Mouse (Mus musculus): ENCODE data around the gene Cdk5.

DNA sequence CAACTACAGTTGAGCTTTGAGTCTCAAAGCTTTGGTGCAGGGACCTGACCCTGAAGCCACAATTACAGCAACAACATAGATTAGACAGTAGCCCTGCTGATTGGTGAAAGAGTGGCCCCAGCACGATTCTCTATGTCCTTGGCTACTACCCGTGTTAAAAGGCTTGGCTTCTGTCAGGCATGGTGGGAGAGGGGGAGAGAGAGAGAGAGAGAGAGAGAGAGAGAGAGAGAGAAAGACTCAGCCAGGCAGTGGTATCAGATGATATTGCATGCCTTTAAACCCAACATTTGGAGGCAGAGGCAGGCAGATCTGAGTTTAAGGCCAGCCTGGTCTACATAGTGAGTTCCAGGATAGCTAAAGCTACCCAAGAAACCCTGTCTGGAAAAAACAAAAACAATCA, 41.3 kb downstream of the Cdk5 start:
- TF ChIP-seq CTCF (IDR thresholded peaks at IDR 0.05; ENCODE audit: low read depth) = no peak
- no peak for TF ChIP-seq EP300 (IDR thresholded peaks at IDR 0.05; ENCODE audit: low read depth)
